Mouse (Mus musculus): ENCODE results near the gene Arhgap45.

Gene Arhgap45

DNA sequence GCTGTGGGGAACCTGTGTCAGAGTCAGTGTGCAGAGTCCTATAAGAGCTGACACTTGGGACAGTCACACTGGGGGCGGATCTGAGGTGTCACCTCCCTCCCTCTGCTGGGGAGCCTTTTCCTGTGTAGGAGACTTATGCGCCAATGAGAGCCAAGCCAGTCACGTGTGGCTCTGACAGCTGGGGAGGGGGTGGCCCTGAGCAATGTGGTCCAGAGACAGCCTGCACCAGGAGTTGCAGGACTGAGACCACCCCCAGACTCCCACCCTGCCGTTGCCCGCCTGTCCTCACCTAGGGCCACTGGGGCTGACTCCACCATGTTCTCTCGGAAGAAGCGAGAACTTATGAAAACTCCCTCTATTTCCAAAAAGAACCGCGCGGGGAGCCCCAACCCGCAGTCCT, at the start of gene Arhgap45:
Arhgap45 (plus strand) TSS at position 143 of the 400 bp plus-strand sequence.
- no peak for DNase-seq (ENCODE audit: inconsistent ontology term)

DNA sequence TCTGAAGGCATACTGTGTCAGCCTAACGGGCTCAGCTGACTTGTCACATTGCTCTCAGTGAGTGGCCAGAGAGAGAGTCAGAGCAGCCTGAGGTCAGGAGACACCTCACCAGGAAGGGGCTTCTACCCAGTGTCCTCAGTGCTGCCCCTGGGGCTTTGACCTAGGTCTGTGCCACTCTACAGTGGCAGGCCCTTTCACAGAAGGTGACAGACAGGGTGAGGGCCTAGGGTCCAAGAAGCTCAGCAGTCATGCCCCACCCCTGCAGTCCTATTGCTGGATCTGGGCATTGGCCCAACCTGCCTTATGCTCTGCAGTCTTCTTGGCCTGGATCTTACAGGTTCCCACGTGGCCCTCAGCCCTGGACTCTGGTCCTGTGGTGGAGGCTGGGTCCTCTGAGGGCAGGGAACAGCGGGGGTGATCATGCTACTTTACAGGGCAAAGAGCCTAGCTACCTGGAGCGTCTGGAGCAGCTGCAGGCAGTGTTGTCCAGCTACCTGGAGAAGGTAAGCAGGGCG, 49.5 kb upstream of the Arhgap45 start:
- no peak for DNase-seq (ENCODE audit: inconsistent ontology term)

DNA sequence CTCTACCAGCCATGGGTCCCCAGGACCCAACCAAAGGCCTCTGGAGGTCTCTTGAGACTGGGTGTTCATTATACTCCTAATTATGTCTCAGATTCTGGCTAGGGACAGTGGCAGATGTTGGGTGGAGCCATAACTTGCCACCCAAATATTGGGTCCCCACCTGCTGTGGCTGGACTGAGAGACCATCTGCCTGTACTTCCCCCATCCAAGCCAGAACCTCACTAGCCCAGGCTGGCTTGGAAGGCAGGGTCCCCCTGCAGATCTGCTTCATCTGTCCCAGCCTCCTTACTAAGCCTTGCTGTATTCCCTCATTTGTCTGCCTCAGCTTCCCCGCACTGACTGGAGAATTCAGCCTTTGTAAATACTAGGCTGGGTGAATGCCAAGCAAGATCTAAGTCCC, 48.3 kb upstream of the Arhgap45 start:
- no peak for DNase-seq (ENCODE audit: inconsistent ontology term)

DNA sequence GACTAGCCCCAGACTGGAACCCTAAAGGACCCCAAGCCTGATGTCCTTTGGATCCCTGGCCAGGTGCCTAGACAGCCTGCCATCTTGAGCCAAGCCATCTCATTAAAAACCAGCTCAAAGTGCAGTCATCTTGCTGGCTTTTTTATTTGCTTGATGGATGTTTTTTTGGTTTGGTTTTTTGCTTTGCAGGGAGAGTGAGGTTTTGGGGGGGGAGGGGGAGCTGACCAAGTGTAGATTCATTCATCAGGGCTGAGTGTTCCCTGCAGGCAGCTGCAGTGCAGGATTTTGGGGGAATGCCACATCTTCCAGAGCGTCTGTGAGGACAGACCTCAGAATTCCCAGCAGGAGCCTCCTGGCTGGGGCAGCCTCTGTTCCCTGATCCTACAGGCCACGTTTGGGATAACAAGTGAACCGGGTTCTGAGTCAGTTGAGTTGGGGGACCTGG, 47.3 kb upstream of the Arhgap45 start:
- peak; percentile 59 for DNase-seq (ENCODE audit: inconsistent ontology term)

DNA sequence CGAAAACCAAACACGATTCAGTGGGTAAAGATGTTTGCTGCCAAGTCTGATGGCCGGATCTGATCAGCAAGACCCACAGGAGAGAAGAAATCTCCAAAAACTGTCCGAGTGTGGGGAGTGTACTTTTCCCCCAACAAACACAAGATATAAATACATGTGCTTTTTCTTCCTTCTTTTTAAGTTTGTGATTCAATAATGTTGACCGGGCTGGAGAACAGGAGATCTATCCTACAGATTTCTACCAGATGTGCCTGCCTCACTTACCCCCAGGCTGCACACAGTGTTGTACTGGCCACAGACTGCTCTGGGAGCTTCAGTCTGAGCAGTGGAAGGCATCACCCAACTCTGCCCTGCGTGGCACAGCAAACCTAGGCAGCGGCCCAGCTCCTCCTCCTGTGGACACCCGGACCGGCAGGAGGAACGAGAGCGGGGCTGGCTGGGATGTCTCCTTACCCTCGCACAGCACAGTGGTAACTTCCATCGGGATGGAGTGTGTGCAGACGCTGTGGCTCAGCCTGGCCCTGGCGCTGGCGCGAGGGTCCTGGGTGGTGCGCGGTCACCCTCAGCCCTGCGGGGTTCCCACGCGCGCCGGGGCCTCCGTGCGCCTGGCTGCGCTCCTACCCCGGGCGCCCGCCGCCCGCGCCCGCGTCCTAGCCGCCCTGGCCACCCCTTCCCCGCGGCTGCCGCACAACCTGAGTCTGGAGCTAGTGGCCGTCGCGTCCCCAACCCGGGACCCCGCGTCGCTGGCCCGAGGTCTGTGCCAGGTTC, 45.9 kb upstream of the Arhgap45 start, which contains the start of gene Grin3b:
Grin3b (plus strand) TSS at position 301 of the 768 bp plus-strand sequence.
- no peak for DNase-seq (ENCODE audit: inconsistent ontology term)

DNA sequence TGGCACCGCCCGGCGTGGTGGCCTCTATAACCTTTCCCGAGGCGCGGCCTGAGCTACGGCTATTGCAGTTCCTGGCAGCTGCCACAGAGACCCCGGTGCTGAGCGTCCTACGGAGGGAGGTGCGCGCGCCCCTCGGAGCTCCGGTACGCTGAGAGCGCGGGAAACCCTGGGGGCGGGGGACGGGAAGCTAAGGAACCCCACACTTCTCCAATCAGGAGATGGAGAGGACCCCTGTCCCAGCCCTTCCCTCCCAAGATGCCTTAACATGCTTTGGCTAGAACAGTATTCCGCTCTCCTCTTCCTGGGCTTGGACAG, 45.3 kb upstream of the Arhgap45 start:
- DNase-seq (ENCODE audit: inconsistent ontology term): no peak

DNA sequence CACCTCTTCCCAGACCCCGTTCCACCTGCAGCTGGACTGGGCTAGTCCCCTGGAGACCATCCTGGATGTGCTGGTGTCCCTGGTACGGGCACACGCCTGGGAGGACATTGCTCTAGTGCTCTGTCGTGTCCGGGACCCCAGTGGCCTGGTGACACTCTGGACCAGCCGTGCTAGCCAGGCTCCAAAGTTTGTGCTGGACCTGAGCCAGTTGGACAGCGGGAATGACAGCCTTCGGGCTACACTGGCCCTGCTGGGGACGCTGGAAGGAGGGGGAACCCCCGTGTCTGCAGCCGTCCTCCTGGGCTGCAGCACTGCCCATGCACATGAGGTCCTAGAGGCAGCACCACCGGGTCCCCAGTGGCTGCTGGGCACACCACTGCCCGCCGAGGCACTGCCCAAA, 43.6 kb upstream of the Arhgap45 start:
- DNase-seq (ENCODE audit: inconsistent ontology term): no peak

DNA sequence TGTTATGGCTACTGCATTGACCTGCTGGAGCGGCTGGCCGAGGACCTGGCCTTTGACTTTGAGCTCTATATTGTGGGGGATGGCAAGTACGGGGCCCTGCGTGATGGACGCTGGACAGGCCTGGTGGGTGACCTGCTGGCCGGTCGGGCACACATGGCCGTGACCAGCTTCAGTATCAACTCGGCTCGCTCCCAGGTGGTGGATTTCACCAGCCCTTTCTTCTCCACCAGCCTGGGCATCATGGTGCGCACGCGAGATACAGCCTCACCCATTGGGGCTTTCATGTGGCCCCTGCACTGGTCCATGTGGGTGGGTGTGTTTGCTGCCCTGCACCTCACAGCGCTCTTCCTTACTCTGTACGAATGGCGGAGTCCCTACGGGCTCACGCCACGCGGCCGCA, 42.4 kb upstream of the Arhgap45 start:
- no peak for DNase-seq (ENCODE audit: inconsistent ontology term)

DNA sequence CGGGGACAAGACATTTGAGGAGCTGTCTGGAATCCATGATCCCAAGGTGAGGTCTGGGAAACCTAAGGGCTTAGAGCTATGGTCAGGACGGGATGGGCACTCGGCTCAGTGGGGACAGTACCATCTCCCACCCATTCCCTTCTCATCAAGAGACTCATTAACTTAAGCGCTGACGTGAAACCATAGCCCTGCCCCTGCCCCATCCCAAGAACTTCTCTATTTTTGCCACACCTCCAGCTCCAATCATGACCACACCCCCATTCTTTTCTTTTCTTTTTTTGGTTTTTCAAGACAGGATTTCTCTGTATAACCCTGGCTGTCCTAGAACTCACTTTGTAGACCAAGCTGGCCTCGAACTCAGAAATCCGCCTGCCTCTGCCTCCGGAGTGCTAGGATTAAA, 41.8 kb upstream of the Arhgap45 start:
- DNase-seq (ENCODE audit: inconsistent ontology term): no peak

DNA sequence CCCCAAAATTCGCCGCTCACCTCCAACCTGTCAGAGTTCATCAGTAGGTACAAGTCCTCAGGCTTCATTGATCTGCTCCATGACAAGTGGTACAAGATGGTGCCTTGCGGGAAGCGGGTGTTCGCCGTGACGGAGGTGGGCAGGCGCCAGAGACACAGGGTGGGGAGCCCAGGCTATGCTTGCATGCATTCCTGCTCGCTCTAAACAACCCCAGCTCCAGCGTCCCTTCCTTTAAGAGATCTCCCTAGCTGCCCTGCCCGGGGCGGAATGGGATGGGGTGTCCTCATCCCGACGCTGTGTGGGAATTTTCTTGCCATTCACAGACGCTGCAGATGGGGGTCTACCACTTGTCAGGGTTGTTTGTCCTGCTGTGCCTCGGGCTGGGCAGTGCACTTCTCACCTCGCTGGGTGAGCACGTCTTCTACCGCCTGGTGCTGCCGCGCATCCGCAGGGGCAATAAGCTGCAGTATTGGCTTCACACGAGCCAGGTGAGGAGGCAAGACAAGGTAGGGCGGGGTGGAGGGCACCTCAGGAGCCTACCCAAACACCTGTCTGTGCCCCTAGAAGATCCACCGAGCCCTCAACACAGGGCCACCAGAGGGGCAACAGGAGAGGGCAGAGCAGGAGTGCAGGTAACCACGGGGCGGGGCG, 40.3 kb upstream of the Arhgap45 start:
- no peak for DNase-seq (ENCODE audit: inconsistent ontology term)

DNA sequence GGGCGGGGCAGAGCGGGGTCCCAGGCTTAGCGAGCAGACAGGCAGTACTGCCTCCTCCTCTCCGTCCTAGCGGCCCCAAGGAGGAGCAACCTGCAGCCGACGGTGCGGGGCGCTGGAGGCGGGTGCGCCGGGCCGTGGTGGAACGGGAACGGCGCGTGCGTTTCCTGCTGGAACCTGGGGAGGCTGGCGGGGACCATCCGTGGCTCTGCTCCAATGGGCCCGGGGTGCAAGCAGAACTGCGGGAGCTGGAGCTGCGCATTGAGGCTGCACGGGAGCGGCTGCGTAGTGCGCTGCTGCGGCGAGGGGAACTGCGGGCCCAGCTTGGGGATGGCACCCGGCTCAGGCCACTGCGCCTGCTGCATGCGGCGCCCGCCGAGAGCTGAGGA, 39.7 kb upstream of the Arhgap45 start:
- DNase-seq (ENCODE audit: inconsistent ontology term): no peak

DNA sequence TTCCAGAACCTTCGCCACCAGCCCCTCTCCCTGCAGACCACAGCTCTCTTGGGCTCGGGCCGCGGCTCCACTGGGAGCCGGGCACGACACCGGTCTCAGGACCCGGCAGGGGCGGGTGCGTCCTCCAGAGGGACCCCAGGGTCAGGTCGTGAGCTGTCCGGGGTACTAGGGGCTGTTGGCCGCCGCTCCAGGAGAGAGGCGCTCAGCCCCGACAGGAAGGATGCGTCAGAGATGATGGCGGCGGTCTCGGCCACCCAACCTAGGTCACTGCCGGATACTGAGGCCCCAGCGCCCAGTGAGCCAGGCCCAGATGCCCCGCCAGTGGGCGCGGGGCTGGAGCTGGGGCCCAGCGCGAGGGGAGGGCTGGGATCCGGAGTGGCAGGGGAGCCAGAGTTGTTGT, 39.1 kb upstream of the Arhgap45 start:
- DNase-seq (ENCODE audit: inconsistent ontology term): no peak

DNA sequence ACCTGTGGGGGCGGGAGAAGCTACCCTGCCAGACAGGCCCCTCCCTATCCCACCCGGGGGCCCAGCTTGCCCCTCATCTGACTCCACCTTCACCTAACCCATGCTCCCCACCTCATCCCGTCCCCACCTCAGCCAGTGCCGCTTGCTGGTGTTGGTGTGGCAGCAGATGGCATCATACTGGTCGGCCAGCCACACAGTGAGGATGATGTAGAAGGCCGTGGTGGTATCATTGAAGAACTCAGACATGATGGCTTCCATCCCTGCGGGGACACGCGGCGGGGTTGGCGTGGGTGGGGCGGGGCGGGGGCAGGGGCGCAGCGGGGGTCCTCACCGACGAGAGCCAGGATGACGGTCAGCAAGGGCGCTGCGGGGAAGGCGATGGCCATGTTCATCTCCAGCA, 38.4 kb upstream of the Arhgap45 start:
- no peak for DNase-seq (ENCODE audit: inconsistent ontology term)

DNA sequence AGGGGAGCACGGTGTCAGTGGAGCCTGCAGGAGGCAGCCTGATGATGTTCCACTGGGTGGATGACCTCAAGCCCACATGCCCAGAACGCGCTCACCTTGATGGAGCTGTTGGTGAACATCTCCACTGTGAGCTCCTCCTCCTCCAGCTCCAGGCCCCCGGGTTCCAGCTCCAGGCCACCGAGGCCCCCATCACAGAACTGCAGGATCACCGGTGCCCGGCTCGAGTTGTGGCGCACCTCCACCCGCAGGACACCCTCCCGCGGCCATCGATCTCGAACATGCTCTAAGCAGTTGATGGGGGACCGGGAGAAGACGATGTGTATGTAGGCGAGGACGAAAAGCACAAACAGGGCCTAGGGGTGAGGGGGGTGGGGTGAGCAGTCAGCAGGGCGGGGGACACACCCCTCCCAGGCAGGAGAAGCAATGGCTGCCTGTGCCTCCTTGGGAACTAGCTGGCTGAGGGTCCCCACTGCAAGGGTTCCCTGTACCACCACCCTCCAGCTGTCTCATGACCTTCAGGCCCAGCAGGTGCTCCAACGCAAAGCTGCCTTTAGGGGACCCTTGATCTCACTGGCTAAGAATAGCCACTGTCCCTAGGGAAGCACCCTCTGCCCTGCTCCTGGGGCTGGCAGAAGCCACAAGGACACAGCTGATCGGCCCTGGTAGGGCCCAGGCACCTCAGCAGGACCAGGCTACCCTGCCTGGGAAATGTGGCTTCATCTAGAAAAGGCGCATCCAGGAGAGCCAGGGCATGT, 36.9 kb upstream of the Arhgap45 start:
- DNase-seq (ENCODE audit: inconsistent ontology term): no peak

DNA sequence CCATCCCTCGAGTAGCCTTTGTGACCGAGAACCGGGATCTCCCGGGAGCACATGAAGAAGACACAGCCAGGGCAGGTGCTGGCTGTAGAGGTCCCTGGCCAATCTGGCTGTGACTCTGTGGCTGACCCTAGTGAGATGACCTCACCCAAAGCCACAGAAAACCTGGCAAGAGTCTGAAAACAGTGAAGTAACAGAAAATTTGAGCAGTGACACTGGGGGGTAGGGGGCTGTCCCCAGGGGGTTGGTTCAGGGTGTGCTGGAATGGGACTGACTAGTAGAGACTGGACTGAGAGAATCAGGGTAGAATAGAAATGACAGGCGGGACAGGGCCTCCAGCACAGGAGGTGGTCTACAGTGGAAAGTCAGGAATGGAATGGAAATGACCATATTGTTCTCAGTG, 33.2 kb upstream of the Arhgap45 start:
- DNase-seq (ENCODE audit: inconsistent ontology term): no peak

DNA sequence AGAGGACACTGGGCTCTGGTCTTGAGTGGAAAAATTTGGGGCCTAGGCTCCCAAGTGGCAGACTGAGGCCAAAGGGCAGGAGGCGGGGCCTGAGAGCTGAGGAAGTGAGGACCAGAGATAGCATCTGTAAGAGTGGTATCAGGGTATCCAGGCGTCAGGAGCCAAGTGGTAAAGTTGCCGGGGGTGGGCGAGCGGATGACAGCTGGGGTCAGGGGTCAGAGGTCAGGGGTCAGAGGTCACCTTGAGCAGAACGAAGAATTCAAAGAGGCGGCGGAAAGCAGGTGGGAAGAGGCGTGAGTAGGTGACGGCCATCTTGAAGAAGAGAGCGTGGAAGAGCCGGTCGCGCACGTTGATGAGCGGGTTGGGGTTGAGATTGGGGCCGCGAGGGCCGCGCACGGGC, 32.8 kb upstream of the Arhgap45 start:
- peak; percentile 46 for DNase-seq (ENCODE audit: inconsistent ontology term)

DNA sequence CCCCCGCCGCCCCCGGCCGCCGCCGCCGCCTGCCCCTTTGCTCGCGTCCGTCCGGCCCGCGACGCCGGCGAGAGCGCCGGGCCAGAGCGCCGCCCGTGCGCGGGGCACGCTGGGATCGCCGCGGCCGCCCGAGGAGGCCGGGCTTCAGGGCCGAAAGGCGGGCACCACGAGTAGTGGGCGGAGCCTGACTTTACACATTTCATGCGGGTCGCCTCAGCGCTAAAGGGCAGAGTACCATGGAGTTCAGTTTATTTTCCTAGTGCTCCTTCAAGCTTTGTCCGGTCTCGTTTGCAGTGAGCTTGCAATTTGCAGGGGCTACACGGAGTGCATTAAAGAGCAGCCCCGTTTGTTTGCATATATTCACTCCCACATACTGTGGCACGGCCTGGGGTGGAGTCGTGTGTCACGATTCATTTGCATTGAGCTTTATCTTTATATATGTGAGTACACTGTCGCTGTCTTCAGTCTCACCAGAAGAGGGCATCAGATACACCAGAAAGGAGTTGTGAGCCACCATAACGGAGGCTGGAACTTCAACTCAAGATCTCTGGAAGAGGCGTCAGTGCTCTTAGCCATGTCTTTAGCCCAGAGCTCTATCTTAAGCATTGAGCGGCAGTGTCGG, 32.1 kb upstream of the Arhgap45 start, which contains the start of gene Tmem259:
Tmem259 (minus strand) TSS at position 136 of the 622 bp plus-strand sequence.
- DNase-seq (ENCODE audit: inconsistent ontology term): peak; percentile 88

DNA sequence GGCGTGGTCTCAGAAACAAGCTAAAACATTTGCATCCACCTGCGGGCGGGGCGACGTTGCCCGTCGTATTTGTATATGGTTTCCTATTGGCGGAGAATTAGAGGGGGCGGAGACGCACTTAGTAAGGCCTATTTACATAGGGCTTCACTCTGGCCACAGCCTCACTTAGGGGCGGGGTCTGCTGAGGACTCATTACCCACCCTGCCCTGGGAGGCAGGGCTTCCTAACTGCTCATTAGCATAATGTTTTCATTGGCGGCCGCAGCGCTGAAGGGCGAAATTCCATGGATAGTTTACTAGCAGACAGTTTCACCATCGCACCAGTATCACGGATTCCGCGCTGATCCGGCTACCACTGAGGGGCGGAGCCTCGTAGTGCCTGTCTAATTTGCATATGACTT, 31.6 kb upstream of the Arhgap45 start:
- peak; percentile 99 for DNase-seq (ENCODE audit: inconsistent ontology term)

DNA sequence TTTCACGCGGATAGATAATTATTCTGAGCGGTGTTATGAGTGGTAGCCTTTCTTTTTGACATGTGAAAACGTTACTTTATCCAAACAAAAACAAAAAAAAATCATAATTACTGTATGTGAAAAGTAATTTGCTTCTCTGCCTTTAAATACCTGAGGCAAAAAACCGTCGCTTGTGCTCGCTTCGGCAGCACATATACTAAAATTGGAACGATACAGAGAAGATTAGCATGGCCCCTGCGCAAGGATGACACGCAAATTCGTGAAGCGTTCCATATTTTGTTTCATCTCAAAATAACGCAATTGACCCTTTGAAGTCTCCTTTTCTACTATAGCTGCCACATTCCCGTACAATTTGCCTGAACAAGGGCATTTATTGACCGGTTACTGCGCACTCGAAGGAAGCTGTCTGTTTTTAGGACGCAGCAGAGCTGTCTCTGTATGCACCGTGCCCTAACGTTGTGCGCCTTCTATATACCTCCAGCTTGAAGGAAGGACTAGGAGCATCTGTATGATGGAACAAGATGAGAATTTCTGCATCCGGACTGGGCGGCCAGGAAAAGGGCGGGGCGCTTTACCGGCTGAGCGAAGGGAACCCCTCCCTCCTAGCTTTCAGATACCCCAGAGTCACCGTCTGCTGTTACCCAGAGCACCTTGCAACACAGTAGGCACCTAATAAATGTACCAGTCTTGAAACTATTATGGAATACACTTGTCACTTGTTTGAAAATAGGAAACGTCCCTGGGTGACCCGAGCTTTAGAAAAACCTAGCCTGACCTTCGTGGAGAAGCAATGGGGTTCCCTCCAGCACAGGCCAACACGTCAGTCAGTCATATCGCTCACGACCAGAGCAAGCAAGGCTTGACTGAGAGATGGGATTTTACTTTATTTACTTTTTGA, 30.9 kb upstream of the Arhgap45 start:
- DNase-seq (ENCODE audit: inconsistent ontology term): peak; percentile 70

DNA sequence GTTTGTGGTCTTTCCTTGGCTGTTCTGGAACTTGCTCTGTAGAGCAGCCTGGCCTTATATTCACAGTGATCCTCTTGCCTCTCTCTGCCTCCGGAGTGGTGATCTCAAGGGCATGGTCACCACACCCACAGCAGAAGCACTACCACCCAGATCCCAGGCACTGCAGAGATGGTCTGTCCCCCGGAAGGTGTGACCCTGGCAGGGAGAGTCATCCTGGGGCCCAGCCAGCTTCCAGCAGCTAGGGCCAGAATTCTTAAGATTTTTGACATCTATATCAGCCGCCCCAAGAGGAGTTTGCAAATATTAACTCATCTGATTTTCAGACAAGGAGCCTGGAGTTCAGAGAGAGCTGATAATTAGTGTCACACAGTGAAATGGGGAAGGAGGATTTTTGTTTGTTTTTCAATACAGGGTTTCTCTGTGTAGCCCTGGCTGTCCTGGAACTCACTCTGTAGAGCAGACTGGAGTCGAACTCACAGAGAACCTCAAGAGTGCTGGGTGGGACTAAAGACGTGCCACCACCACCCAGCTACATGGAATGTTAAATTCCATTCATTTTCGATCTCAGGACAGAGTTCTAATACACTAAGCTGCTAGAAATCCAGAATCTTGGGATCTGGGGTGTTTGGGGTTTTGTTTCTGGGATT, 30.1 kb upstream of the Arhgap45 start:
- DNase-seq (ENCODE audit: inconsistent ontology term): peak; percentile 86

Data from Muller cell, postnatal 12 days (primary cell).